Mouse (Mus musculus): ENCODE data around the gene P4ha2.

Gene P4ha2

DNA sequence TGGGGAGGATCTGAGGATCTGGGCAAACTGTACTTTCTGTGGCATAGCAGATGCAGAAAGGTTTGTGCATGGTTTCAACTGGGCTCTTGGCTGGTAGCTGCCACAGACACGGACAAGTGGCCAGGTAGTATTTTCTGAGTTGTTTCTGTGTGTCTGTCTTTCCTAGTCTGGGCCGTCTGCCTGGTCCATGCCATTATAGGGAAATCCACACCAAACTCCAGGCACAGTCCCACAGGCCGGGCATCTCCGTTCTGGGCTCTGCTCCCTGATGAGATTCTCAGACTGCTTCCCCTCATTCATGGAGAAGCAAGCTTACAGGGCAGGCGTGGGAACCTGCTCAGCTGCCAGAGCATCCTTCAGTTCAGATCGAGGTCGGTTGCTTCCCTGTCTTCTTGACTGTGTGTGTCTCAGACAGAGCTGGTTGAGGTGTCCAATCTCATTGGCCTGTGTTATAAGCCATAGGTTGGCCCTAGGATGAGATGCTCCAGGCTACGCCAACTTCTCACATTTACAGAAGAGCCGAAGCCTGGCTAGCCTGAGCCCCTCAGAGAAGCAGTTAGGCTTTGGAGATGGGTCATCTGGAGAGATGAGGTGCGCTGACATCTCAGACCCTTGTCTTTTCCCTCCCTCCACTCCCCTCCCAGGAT lies at the start of gene P4ha2:
Gene P4ha2, plus strand, starts transcription at position 51 of the 647 bp plus-strand sequence.
- no peak for DNase-seq (ENCODE audit: low spot score)

DNA sequence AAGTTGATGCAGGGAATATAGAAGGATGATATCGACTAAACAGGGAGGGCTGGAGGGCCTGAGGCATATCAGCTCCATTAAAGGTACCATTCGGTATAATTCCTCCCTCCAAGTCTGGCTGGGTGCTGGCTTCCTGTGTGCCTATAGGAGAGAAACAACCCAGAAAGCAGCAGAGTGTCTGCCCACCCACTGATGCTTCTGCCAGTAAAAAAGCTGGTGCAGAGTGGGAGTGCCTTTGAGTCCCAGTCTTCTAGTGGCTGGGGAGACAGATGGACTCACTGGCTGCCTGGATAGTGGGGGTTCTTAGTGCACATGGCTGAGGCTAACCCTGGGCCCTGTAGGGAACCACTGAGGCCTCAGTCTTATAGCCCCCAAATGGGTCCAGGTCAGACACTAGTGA lies 49.7 kb upstream of the P4ha2 start:
- no peak for DNase-seq (ENCODE audit: low spot score)

DNA sequence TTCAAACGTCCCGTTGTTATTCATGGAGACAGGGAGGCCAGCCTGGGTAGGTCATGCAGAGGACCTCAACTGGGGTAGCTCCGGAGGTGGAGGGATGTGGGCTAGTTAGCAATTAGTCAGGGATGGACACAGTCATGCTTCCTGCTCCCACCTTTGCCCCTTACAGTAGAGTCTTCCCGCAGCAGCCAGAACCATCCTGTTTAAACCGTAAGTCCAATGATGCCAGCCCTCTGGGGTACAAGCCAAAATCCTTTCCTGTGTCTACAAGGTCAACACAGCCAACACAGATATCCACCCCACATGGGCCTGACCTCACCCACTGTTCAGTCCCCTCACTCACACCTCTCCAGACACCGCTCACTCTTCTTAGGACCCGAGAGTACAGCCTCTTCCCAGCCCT lies 48.7 kb upstream of the P4ha2 start:
- DNase-seq (ENCODE audit: low spot score) = no peak

DNA sequence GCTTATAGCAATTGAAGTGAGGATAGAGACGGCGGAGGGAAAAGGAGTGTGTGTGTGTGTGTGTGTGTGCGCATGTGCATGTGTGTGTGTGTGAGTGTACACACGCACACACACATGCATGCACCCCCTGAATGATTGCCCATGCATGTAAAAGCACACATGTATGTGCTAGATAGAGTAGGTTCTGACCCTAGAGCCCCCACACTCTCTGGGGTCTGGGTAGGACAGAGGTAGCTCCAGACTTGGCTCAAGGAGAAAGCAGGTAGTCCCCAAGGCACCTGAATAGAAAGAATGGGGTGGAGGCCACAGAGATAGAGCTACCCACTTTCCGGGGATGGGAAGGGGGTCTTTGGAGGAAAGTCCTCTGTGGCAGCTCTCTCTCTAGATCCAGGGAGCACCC lies 47.8 kb upstream of the P4ha2 start:
- DNase-seq (ENCODE audit: low spot score) = no peak

DNA sequence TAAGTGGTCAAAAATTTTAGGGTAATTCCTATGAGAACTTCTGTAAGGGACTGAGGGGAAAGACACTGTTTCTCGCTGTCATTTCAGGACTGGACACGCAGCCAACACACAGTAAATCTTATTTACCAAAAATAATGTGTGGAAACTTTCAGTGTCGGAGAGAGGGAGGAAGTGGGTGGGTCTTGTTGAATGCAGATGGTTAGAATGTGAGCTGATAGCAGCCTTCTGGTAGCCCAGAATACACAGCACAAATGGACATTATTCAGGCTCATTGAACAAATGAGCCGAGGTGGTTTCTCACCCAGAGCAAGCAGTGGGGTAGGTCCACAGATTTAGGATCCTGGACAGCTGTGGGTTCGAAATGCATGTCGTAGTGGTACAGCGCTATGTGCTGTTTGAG lies 46.8 kb upstream of the P4ha2 start:
- no peak for DNase-seq (ENCODE audit: low spot score)

DNA sequence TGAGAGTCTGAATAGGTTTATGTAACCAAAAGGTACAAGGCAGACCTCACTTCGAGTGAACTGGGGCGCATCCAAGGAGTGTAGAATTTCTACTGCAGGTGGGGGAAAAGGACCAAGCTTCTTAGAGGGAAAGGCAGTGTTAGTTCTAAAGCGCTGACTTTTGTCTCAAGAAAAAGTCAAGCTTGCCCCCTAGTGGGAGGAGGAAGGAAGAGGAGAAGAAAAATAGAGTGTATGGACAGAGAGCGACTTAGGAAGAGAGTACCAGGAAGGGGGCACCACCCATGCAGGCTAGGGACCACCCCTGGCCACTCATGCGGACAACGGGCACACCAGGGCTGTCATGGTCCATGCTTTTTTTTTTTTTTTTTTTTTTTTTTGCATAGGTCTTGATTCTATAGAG lies 45.6 kb upstream of the P4ha2 start:
- DNase-seq (ENCODE audit: low spot score) = no peak

DNA sequence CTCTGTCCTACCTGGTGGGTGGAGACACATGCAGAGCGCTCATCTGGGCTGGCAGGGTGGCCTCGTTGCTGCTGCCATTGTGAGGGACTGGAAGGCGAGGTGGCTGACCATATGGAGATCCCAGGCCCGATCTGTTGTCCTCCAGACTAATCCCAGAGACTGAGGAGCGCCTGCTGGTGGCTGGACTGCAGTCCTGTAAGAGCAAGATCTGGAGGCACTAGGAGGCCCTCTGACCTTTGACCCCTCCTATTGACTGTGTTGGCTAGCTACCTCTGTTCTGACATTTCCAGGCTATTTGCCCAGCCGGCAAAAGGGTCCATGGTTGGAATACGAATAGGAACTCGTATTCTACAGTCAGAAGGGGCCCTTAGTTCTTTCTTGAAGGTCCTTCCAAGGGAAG lies 43.8 kb upstream of the P4ha2 start:
- DNase-seq (ENCODE audit: low spot score) = no peak

DNA sequence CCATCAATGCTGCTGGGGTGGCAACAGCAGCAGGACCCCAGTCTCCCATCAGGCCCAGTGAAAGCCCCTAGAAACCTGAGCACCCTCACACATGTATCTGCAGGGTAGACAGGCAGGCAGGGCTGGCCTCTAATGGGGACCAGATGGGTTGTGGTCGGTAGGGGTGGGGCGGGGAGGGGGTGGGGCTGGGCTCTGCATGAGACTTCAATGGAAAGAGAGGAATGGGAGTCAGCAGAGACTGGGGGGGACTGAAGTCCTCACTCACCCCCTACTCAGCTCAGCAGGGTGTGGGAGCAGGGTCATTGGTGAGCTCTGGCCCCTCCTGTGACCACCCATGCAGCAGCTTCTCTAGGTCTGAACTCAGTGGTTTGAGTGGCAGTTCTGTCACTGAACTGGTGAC lies 42.5 kb upstream of the P4ha2 start:
- DNase-seq (ENCODE audit: low spot score) = no peak

DNA sequence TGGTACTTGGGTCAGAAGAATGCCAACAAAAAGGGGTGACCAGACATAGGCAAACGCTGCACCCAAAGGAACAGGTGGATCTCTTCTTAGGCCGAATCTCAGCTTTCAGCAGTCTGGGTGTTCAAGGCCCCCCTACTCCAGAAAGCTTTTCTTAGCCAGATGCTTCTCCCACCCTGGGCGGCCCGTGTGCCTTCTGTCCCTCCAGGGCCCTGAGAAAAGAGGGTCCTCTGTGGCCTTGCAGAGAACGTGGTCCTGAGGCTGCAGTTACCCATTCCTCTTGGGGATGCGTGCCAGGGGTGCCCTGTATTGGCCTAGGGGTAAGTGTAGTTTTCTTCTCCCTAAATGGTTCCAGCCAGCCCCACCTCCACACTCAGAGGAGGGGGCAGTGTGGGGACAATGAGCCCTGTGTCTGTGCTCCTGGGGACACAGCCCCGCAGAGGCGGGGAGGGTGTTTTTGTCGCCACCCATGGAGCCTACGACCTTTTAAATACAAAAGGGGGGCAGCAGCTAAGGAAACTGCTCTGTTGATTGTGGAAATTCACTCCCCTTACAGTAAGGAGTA lies 41.8 kb upstream of the P4ha2 start:
- DNase-seq (ENCODE audit: low spot score) = no peak

DNA sequence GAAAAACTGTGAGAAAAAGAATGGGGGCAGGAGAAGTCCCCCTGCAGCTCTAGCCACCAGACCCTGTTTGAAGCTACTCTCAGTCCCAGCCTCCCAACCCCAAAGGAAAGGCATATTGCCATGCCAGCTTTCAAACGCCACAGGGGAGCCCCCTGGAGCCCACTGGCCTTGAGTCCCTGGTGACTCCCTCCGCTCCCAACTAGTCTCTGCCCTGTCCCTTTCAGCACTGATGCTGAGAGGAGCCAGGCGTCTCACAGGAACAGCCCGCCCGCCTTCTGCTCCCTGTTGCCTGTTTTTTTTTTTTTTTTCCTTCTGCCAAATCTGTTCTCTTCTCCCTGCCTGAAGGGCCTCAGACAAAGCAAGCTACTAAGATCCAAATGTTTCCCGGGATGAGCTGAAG lies 41.3 kb upstream of the P4ha2 start:
- no peak for DNase-seq (ENCODE audit: low spot score)

DNA sequence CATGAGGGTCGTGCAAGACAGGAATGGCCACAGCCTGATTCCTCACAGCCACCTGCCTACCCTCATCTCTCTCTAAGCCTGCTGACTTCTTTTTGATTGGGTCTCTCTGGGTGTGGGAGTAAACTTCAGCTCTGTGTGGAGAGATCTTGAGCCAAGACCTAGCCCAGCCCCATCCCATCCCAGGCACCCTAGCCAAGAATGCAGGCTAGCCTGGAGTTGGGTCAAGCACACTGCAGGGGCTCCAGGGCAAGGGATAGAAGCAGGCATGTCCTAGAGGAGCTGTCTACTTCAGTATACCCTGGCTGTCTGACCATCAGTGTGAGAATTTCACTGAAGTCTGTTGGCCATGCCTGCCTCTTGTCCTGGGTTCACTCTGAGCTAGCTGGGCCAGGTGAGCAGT lies 40.4 kb upstream of the P4ha2 start:
- DNase-seq (ENCODE audit: low spot score) = no peak

DNA sequence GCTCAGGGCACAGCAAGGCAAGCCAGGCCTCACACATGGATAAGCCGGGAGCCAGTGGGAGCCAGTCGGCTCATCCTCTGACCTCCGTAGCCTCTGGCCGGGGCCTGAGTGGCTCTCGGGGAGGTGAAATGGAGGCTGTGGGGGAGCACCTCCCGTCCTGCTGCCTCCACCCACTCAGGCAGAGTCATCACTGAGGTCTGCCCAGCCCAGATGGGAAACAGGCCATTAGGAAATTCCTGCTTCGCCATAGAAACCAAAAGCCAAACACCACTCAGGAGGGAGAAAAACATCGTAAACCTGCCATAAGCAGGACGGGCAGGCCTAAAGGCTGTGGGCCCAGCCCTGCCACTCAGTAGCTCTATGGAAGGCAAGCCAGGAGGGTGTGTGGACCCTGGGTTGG lies 39.6 kb upstream of the P4ha2 start:
- DNase-seq (ENCODE audit: low spot score) = no peak

DNA sequence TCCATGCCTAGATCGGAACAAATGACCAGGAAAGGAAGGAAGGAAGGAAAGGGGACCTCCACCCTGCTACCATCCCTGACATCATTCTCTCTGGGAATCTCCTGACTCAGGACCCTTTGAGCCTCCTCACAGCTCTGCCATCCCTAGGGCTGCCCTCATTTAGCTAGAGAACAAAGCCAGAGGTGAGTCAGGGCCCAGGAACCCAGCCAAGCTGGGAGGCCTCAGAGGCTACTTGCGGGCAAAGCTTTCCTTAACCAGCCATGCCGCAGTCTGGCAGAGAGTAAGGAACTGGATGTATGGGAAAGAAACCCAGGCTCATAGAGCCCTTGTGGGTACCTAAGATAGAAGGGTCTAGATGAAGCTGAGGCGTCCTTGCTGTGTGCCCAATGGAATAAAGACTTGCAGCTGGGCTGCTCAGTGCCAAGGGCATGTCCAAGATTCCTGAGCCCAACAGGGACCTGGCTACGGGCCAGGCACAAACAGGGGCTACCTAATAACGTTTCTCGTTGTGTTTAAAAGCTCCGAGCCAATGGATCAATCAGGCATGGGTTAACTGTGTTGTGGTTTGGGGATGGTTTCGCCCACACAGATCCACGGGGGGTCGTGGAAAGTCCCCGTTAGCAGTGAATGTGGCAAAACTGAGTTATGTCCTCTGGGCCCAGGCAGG lies 37.7 kb upstream of the P4ha2 start:
- DNase-seq (ENCODE audit: low spot score) = no peak

DNA sequence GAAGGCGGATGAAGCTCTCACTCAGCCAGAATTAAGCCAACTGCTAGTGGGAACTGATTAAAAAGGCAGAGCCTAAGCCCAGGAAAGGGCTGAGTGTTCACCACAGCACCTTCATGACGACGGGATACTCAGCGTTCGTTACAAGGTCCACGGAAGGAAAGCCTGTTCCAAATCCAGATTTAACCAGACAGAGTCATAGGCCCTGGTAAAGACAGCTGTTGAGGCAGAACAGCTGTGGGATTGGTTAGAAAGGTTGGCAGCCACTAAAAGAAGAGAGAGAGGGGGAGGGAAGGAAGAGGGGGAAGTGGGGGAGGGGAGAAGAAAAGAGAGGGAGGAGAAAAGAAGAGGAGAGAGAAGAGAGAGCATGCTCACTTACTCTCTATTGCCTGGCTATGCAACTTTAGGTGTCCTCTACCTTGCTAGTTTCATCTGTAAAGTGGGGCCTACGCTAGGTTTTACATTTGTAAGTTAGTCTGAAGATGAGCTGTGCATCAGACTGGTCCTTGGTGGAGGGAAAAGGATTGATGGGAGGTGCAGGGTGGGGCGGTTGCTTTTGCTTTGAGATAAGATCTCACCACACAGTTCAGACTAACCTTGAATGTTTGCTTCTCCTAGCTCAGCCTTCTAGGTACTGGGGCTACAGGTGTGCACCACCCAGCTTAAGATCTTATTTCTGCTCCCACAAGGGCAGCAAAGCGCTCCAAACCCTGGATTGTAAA lies 37.0 kb upstream of the P4ha2 start:
- DNase-seq (ENCODE audit: low spot score) = no peak

DNA sequence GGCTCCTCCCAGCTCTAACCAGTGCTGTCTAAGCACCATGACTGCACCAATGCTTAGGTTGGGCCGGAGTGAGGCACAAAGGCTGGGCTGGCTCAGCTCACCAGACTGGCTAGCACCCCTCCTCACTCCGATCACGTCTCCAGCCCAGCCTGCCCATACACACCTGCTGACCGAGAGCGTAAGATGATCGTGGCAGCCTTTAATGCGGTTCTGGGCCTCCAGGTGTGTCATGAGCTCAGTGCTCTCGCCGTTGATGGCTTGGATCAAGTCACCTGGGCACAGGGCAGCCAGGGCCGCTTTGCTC lies 36.5 kb upstream of the P4ha2 start:
- DNase-seq (ENCODE audit: low spot score) = no peak

DNA sequence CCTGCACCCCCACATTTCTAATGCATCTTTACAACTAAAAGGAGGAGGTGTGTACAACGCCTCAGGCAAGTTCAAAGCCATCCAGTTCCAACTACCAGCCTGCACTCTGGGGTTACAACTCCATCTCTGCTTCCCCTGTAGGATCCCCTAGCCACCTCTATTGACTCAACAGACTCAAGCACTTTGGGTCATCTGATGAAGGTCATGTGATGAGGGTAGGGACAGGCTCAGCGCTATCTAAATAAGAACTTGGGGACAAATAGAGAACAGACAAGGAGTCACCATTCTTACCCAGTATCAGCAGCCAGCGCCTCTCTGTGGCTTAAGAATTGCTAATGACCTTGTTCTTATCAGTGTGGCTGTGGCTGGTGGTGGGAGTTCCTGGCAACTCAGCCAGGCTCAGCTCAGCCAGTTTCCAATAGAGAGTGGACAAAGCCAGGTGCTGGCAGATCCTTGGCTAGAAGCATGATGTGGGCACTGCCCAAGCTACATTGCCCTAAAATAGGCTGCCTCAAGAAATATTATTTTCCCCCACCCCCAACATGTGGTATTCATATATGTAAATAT lies 35.4 kb upstream of the P4ha2 start:
- peak; percentile 66 for DNase-seq (ENCODE audit: low spot score)

DNA sequence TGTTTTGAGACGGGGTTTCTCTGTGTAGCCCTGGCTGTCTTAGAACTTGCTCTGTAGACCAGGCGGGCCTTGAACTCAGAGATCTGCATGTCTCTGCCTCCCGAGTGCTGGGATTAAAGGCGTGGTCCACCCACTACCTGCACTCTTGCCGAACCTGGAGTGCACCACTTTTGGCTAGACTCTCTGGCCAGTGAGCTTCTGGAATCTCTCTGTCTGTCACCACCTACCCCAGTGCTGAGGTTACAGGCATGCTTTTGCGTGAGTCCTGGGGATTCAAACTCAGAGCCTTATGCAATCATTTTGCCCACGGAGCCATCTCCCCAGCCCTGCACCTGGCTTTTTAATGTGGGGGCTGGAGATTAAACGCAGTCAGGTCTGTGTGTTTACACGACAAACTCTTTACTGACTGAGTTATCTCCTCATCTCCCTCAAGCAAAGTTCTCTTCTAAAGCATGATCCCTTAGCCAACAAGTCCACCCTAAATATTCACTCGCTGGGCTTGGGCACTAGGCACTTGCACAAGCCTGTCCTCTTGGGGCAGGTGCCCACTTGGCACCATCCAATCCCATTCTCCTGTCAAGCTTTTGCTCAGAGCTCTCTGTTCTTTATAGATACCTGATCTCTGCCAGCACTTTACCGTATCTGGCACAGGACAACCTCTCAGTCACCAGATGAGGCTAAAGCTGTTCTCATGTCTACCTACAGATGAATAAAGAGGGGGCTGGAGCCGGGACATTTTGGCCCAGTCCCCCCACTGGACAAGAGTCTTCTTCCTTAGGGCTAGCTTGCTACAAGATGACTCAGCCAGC lies 34.6 kb upstream of the P4ha2 start:
- no peak for DNase-seq (ENCODE audit: low spot score)

DNA sequence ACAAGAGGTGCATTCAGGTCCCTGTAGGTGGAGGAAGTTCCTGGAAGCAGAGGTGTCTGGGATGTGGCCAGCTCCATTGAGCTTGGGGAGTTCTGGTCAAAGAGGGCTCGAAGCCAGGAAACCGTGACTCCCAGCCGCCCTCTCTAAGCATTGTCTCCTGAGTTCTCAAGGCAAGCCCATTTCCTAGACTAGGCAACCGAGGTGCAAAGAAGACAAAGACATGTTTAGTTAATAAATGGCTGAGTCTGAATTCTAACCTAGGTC lies 34.0 kb upstream of the P4ha2 start:
- DNase-seq (ENCODE audit: low spot score) = no peak

DNA sequence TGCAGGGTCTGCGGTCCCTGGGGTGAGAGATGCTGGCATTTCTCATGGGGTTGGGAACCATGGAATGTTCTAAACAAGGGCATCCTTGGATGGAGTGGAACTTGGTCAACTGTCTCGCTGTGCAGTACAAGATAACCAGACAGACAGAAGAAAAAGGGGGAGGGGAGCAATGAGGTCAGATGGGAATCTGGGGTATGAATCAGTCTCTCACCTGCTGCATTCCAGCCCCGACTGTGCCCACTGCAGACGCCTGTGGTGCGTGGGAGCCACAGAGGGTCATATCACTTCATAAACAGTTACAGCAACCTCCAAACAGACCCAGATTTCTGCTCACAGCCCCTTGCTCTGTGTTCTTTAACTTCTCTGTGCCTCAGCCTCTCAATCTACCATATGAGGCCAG lies 33.5 kb upstream of the P4ha2 start:
- DNase-seq (ENCODE audit: low spot score) = no peak

DNA sequence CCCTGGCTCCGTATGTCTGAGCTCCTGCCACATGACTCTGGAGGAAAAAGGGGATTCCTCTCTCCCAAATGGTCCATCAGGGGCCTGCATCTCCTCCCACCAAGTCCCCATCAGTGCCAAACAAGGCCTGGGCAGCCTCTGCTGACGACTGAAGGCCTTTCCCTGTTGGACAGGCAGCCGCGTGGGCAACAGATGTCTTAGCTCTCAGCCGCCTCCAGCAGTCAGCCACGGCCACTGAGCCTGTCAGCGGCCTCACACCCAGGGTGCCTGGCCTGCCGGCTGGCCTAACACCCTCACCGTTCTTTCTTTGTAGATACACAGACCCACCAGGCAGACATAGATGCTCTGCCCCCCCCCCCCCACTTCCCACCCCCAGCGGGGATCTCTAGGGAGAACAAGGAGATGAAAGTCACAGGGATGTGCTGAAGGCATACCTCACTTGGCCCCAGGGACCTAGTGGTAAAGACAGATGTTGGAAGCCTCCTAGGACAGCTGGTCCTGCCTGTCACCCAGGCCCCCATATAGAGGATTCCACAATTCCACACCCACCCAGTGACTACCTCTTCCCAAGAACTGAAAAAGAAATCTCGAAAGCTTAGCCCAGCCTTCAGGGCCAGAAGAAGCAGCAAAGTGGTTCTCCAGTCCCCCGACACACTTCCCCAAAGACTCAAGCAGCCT lies 32.4 kb upstream of the P4ha2 start:
- DNase-seq (ENCODE audit: low spot score) = no peak

DNA sequence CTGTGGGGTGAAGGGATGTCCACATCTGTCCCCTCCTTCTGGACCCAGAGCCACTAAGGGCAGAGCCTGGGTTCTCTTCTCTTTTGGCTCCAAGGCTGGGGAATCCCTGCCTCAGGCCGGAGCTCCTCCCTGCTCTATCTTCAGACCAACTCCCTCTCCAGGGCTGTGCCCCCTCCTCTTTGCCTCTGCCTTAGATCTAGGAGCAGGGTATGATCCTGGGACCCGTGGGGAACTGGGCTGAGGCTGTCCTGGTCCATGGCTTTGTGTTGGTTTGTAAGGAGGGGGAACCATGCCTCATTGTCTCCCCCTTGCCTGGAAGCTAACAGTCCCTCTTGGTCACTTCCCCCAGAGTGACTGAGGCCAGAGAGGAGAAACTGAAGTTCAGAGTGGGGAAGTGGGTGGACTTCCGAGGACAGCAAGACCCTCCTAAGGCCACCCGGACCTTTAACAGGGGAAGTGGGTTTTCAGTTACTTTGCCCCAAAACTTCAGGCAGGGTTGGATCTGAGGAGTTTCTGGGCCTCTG lies 31.8 kb upstream of the P4ha2 start:
- no peak for DNase-seq (ENCODE audit: low spot score)

Data from testis, postnatal 14 days (tissue).